Mouse (Mus musculus): ENCODE measurements around the gene Enpep.

GRCm38 (mm10) chr3:129332142-129332541, 378 bp downstream of the Enpep start:
- TF ChIP-seq MAFK (IDR thresholded peaks at IDR 0.05; ENCODE audit: insufficient read depth, low read depth, low read length) (no peak), ZC3H11A (IDR thresholded peaks at IDR 0.05; ENCODE audit: borderline replicate concordance, low read depth, low read length) (no peak), ZNF384 (IDR thresholded peaks at IDR 0.05; ENCODE audit: low read depth, low read length) (no peak)
